Mouse (Mus musculus): ENCODE data around the gene Vim. TPM values are rescaled to one million over a fixed set of nuclear protein-coding genes. Genes with fewer than 3 reads are reported as not detected.
"Not testable (repeated sequence)": the region's sequence is repeated elsewhere in the genome, so short reads cannot be mapped to it uniquely, and the experiment has no call there.

Gene Vim
- polyA plus RNA-seq, 1 experiment from 2014 or later, result 700 TPM

DNA sequence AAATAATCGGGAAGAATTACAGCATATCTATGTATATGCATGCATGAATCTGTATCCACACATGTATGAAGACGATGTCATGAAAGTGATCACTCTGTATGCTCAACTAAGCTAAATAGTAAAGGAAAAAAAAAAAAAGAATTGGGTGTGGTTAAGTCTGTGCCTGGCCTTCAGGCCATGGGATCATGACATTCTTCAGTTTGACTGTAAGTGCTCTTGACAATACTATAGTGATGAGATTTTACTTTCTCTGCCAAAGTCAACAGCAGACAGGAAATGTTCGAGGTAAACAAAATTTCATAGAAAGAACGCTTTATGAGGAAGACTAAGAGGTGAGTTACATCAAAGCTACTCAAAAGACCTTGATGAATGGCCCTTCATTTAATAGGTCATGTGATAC, 19.6 kb downstream of the Vim start:
- ATAC-seq, result no peak
- DNase-seq (ENCODE audit: low spot score), result no peak
- no peak overlapping the region for H3K9ac ChIP-seq (ENCODE audit: low read length)
- WGBS, result 85% methylated on average over 4 of the region's 4 CpGs
- no peaks in the 10 kb centered on the region for H3K36me3 ChIP-seq (ENCODE audit: control insufficient read depth, insufficient read depth, low read length)
- no peaks in the 10 kb centered on the region for H3K4me1 ChIP-seq (ENCODE audit: control insufficient read depth, insufficient read depth, low read length)
- H3K4me2 ChIP-seq (ENCODE audit: low read length), result no peak overlapping the region
- H3K9me3 ChIP-seq (replicated peaks; ENCODE audit: control insufficient read depth, low read length), result no peaks in the 10 kb centered on the region
- H3K4me3 ChIP-seq (ENCODE audit: low read depth, low read length), result no peak overlapping the region
- no peaks in the 10 kb centered on the region for H3K27me3 ChIP-seq (replicated peaks; ENCODE audit: control insufficient read depth, insufficient read depth, low read length)
- no peak overlapping the region for H3K27ac ChIP-seq (ENCODE audit: low read depth, low read length)

GRCm38 (mm10) chr2:13596965-13597656, 23.4 kb downstream of the Vim start:
- DNase-seq (ENCODE audit: low spot score), result peak; percentile 33

GRCm38 (mm10) chr2:13598166-13598565, 24.4 kb downstream of the Vim start:
- H3K36me3 ChIP-seq (ENCODE audit: control insufficient read depth, insufficient read depth, low read length), result no peaks in the 10 kb centered on the region
- no peak for DNase-seq (ENCODE audit: low spot score)
- no peaks in the 10 kb centered on the region for H3K27me3 ChIP-seq (replicated peaks; ENCODE audit: control insufficient read depth, insufficient read depth, low read length)
- no peak overlapping the region for H3K4me2 ChIP-seq (ENCODE audit: low read length)
- H3K9ac ChIP-seq (ENCODE audit: low read length), result no peak overlapping the region
- no peak for ATAC-seq
- no peaks in the 10 kb centered on the region for H3K9me3 ChIP-seq (replicated peaks; ENCODE audit: control insufficient read depth, low read length)
- H3K27ac ChIP-seq (ENCODE audit: low read depth, low read length), result no peak overlapping the region
- WGBS, result 77% methylated on average over 5 of the region's 5 CpGs
- no peak overlapping the region for H3K4me3 ChIP-seq (ENCODE audit: low read depth, low read length)
- H3K4me1 ChIP-seq (ENCODE audit: control insufficient read depth, insufficient read depth, low read length), result no peaks in the 10 kb centered on the region

More at GRCm38 (mm10) chr2:13596965-13597656, 23.4 kb downstream of the Vim start:
- H3K4me2 ChIP-seq (ENCODE audit: low read length), result no peak overlapping the region
- 89% methylated on average over 1 of the region's 1 CpGs for WGBS
- no peak overlapping the region for H3K9ac ChIP-seq (ENCODE audit: low read length)
- no peaks in the 10 kb centered on the region for H3K36me3 ChIP-seq (ENCODE audit: control insufficient read depth, insufficient read depth, low read length)
- H3K27ac ChIP-seq (ENCODE audit: low read depth, low read length), result no peak overlapping the region
- H3K9me3 ChIP-seq (replicated peaks; ENCODE audit: control insufficient read depth, low read length), result no peaks in the 10 kb centered on the region
- H3K4me3 ChIP-seq (ENCODE audit: low read depth, low read length), result no peak overlapping the region
- no peaks in the 10 kb centered on the region for H3K4me1 ChIP-seq (ENCODE audit: control insufficient read depth, insufficient read depth, low read length)
- no peak for ATAC-seq
- no peaks in the 10 kb centered on the region for H3K27me3 ChIP-seq (replicated peaks; ENCODE audit: control insufficient read depth, insufficient read depth, low read length)

DNA sequence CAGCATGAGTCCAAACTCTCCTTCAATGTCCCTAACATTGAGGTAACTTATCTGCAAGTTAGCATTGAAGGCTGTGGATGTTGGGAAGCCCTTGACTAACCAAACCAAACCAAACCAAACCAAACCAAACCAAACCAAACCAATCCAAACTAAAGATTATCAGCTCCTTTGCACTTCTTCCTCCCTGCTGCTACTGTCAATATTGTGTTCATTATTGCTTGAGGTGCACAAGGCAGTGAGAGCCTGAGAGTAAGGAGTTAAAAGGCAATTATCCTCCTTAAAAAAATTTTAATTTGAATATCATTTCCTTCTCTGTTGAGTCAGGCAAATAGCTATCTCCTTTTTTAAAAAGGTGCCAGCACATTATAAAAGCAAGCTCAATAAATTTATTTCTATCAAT, 29.4 kb downstream of the Vim start:
- Histone ChIP-seq H3K27ac (ENCODE audit: low read depth, low read length) (no peak overlapping the region), H3K4me3 (ENCODE audit: low read depth, low read length) (no peak overlapping the region), H3K9me3 (replicated peaks; ENCODE audit: control insufficient read depth, low read length) (no peaks in the 10 kb centered on the region), H3K36me3 (ENCODE audit: control insufficient read depth, insufficient read depth, low read length) (no peaks in the 10 kb centered on the region), H3K27me3 (replicated peaks; ENCODE audit: control insufficient read depth, insufficient read depth, low read length) (no peaks in the 10 kb centered on the region), H3K9ac (ENCODE audit: low read length) (no peak overlapping the region), H3K4me1 (ENCODE audit: control insufficient read depth, insufficient read depth, low read length) (no peaks in the 10 kb centered on the region), H3K4me2 (ENCODE audit: low read length) (no peak overlapping the region)
- no peak for ATAC-seq
- DNase-seq (ENCODE audit: low spot score), result no peak

GRCm38 (mm10) chr2:13603636-13604035, 29.9 kb downstream of the Vim start:
- WGBS, result 84% methylated on average over 4 of the region's 5 CpGs
- not testable (repeated sequence) for H3K36me3 ChIP-seq (ENCODE audit: control insufficient read depth, insufficient read depth, low read length); H3K9me3 ChIP-seq (replicated peaks; ENCODE audit: control insufficient read depth, low read length); H3K4me1 ChIP-seq (ENCODE audit: control insufficient read depth, insufficient read depth, low read length); H3K4me3 ChIP-seq (ENCODE audit: low read depth, low read length); DNase-seq (ENCODE audit: low spot score); H3K9ac ChIP-seq (ENCODE audit: low read length); H3K27me3 ChIP-seq (replicated peaks; ENCODE audit: control insufficient read depth, insufficient read depth, low read length); H3K4me2 ChIP-seq (ENCODE audit: low read length); ATAC-seq; H3K27ac ChIP-seq (ENCODE audit: low read depth, low read length)

- WGBS, result 82% methylated on average over 7 of the region's 7 CpGs
- ATAC-seq, result no peak
Measured at GRCm38 (mm10) chr2:13630136-13630832, 56.6 kb downstream of the Vim start.

More at GRCm38 (mm10) chr2:13630136-13630832, 56.6 kb downstream of the Vim start:
- no peak for DNase-seq (ENCODE audit: low spot score)
- no peaks in the 10 kb centered on the region for H3K9me3 ChIP-seq (replicated peaks; ENCODE audit: control insufficient read depth, low read length)
- no peak overlapping the region for H3K4me3 ChIP-seq (ENCODE audit: low read depth, low read length)
- no peak overlapping the region for H3K27ac ChIP-seq (ENCODE audit: low read depth, low read length)
- no peaks in the 10 kb centered on the region for H3K27me3 ChIP-seq (replicated peaks; ENCODE audit: control insufficient read depth, insufficient read depth, low read length)
- H3K4me2 ChIP-seq (ENCODE audit: low read length), result no peak overlapping the region
- no peaks in the 10 kb centered on the region for H3K36me3 ChIP-seq (ENCODE audit: control insufficient read depth, insufficient read depth, low read length)
- H3K4me1 ChIP-seq (ENCODE audit: control insufficient read depth, insufficient read depth, low read length), result no peaks in the 10 kb centered on the region
- H3K9ac ChIP-seq (ENCODE audit: low read length), result no peak overlapping the region

Other genes with a start within 250 kb of the Vim start
- gene Cubn, start 82.1 kb upstream of the Vim start, polyA plus RNA-seq (2014; fragmentation: Nextera tagmentation; extraction: Ambion mirVana), result 0.29 and 0.41 TPM in 2 replicates
- gene Trdmt1, start 29.3 kb upstream of the Vim start, polyA plus RNA-seq (2014; fragmentation: Nextera tagmentation; extraction: Ambion mirVana), result 11.1 and 12.0 TPM in 2 replicates
- gene St8sia6, start 220.1 kb downstream of the Vim start, polyA plus RNA-seq (2014; fragmentation: Nextera tagmentation; extraction: Ambion mirVana), result 0.42 and 0.90 TPM in 2 replicates

Data from forebrain, embryonic 14.5 days (tissue).